In the genomic region with DNA sequence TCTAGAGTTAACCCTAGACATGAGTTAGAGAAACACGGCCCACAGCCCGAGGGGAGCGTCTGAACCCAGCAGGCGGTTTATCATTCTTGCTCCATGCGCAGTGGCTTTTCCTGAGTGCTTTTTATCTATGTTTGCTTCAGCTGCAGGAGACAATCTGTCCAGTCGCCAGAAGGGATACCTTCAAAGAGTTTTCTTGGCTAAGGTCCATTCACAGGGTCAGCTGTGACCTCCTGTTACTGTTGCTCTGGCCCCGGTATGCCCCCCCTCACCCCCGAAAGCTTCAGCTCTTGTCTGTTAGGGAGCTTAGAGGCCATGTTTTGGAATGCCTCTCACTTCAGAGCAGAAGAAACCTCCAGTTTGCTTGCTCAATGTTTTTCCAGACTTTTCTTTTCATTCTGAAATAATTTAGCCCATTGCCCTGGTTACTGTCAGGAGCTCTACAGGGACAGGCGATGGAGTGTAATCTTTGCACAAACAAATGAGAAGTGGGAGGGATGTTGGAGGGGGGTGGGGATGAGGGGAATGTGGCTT, we compare ENCODE assay signal across 9 mouse cellular contexts. TPM values are rescaled to one million over a fixed set of nuclear protein-coding genes. Genes with fewer than 3 reads are reported as not detected.
DNase-seq lines count a peak whose midpoint lies in the region; ATAC-seq and TF ChIP-seq lines count a peak whose summit lies in the region.
"Had no signal": no experiment of that assay in that cellular context is flagged by ENCODE, and none has a peak within 500 bp of the region (broad histone marks: within the 10 kb centered on the region; RNA-seq: fewer than 3 reads in every experiment).

No protein-coding gene starts in this region.

- H3K27ac ChIP-seq in heart, embryonic 11.5 days (ENCODE audit: low read depth, low read length) = peak overlapping the region; percentile 75
- peak overlapping the region; percentile 90 for H3K27ac ChIP-seq in liver, embryonic 14.5 days
- H3K27ac ChIP-seq: neural tube, embryonic 12.5 days had no signal

- 0 out of 2 replicates have a peak, but pooled peaks cover 8% of the 10 kb centered on the region for H3K4me1 ChIP-seq in heart, embryonic 11.5 days (ENCODE audit: control insufficient read depth, insufficient read depth, low read length)
- peaks cover 38 to 44% of the 10 kb centered on the region in 2 experiments for H3K4me1 ChIP-seq in liver, embryonic 14.5 days (replicated peaks; ENCODE audit: control insufficient read depth in 2 of 2, insufficient read depth in 2 of 2, low read length in 1 of 2)
- H3K4me1 ChIP-seq: neural tube, embryonic 12.5 days had no signal

- H3K9ac ChIP-seq in heart, embryonic 11.5 days (ENCODE audit: low read depth, low read length) = no peak overlapping the region
- H3K9ac ChIP-seq in liver, embryonic 14.5 days (replicated peaks) = peak overlapping the region; percentile 51
- H3K9ac ChIP-seq: neural tube, embryonic 12.5 days had no signal

- intact Hi-C loops in heart, postnatal 25 days (cut with DNase I) = no loop called here

- H3K4me2 ChIP-seq in heart, embryonic 11.5 days = peak overlapping the region; percentile 49
- peak overlapping the region; percentile 61 for H3K4me2 ChIP-seq in liver, embryonic 14.5 days (ENCODE audit: low read depth)
- H3K4me2 ChIP-seq: neural tube, embryonic 12.5 days had no signal

- H3K27me3 ChIP-seq in heart, embryonic 11.5 days (ENCODE audit: control insufficient read depth, insufficient read depth, low read length) = no peaks in the 10 kb centered on the region
- no peaks in the 10 kb centered on the region for H3K27me3 ChIP-seq in liver, embryonic 14.5 days (ENCODE audit: control insufficient read depth, insufficient read depth, low read length)
- H3K27me3 ChIP-seq: neural tube, embryonic 12.5 days had no signal

- DNase-seq in heart, adult 11 months = peak; percentile 84
- no peak for DNase-seq in heart, postnatal 25 days (ENCODE audit: low spot score)
- DNase-seq in MEL-GATA-1-ER (ENCODE audit: extremely low read depth, low read depth) = peak; percentile 79
- peak; percentile 65 to 73 (median 67) for DNase-seq in liver, embryonic 14.5 days (ENCODE audit: low read depth in 3 of 3, low spot score in 3 of 3)
- DNase-seq in layer of hippocampus, postnatal 25 days (ENCODE audit: extremely low spot score in 1 of 2, low spot score in 1 of 2) = no peak
- no peak for DNase-seq in layer of hippocampus, adult 8-10 months (ENCODE audit: low spot score in 2 of 2)
- no peak for DNase-seq in thymus, postnatal 25 days

- peak; percentile 79 for ATAC-seq in heart, embryonic 11.5 days (replicated peaks; ENCODE audit: insufficient number of reproducible peaks, low FRiP score, low TSS enrichment)
- ATAC-seq in liver, embryonic 14.5 days (ENCODE audit: insufficient read depth) = peak; percentile 87

- peak; percentile 83 for TF ChIP-seq EP300 in liver, embryonic 14.5 days (IDR thresholded peaks at IDR 0.05; ENCODE audit: low read depth)

- 5% methylated on average over 9 of the region's 9 CpGs for WGBS in heart, embryonic 11.5 days (ENCODE audit: insufficient replicate concordance)
- WGBS in liver, embryonic 14.5 days (ENCODE audit: insufficient replicate concordance) = 7% methylated on average over 9 of the region's 9 CpGs

- no peaks in the 10 kb centered on the region for H3K36me3 ChIP-seq in heart, embryonic 11.5 days (ENCODE audit: control insufficient read depth, insufficient read depth, low read length)
- H3K36me3 ChIP-seq in liver, embryonic 14.5 days (replicated peaks; ENCODE audit: control insufficient read depth, insufficient read depth, low read depth) = no peaks in the 10 kb centered on the region
- H3K36me3 ChIP-seq: neural tube, embryonic 12.5 days had no signal

- H3K9me3 ChIP-seq in heart, embryonic 11.5 days (replicated peaks; ENCODE audit: control insufficient read depth, low read length) = no peaks in the 10 kb centered on the region
- no peaks in the 10 kb centered on the region for H3K9me3 ChIP-seq in liver, embryonic 14.5 days (ENCODE audit: control insufficient read depth, low read length)
- H3K9me3 ChIP-seq: neural tube, embryonic 12.5 days had no signal

- H3K4me3 ChIP-seq in heart, embryonic 11.5 days (ENCODE audit: low read depth, low read length) = no peak overlapping the region
- H3K4me3 ChIP-seq in liver, embryonic 14.5 days (ENCODE audit: insufficient read depth in 1 of 2, low read depth in 2 of 2, low read length in 2 of 2) = peak overlapping the region in 1 of 2 experiments; percentile 12; a peak in 1 of 4 replicates
- H3K4me3 ChIP-seq: neural tube, embryonic 12.5 days had no signal

- TF ChIP-seq CTCF in liver, embryonic 14.5 days (IDR thresholded peaks at IDR 0.05; ENCODE audit: low read depth) = no peak

RNA-seq across cellular contexts. Expression of a gene that starts 51.2 kb away (rescaled TPM):
- total RNA-seq in heart, postnatal 25 days (2021) = 1 to 10 TPM; 1.6 to 1.7 TPM
- 22.7 and 23.7 TPM in 2 replicates for polyA plus RNA-seq in heart, embryonic 11.5 days (2014; fragmentation: Nextera tagmentation; extraction: Ambion mirVana)
- polyA plus RNA-seq in liver, embryonic 14.5 days (2012; rRNA removed) = 0.27 and 0.40 TPM in 2 replicates
- 0.39 and 0.51 TPM in 2 replicates for polyA plus RNA-seq in liver, embryonic 14.5 days (2014; fragmentation: Nextera tagmentation; extraction: Ambion mirVana)
- 100 to 1,000 TPM; 419 to 424 TPM for total RNA-seq in layer of hippocampus, postnatal 25 days (2021)
- total RNA-seq in layer of hippocampus, adult 8-10 months (2022) = 100 to 1,000 TPM; 344 to 455 (median 398) TPM

Comparison
In these comparisons a context has a peak if more than half of its experiments do, and no peak if none do; other contexts are left out.
1. DNase-seq: peak in heart, adult 11 months (single experiment), MEL-GATA-1-ER (single experiment) and liver, embryonic 14.5 days (3 of 3); none in heart, postnatal 25 days (single experiment), layer of hippocampus, postnatal 25 days (0 of 2), layer of hippocampus, adult 8-10 months (0 of 2) and thymus, postnatal 25 days (single experiment).
2. RNA of a gene that starts 51.2 kb away (total RNA-seq): 419 to 424 TPM in layer of hippocampus, postnatal 25 days and 344 to 455 TPM in layer of hippocampus, adult 8-10 months; 1.6 to 1.7 TPM in heart, postnatal 25 days; every median in the first group is over 100 times any median in the second.